Mouse (Mus musculus): Measurements from ENCODE around the gene Lclat1. TPM values are rescaled to one million over a fixed set of nuclear protein-coding genes. Genes with fewer than 3 reads are reported as not detected.
"Not testable (repeated sequence)": the region's sequence is repeated elsewhere in the genome, so short reads cannot be mapped to it uniquely, and the experiment has no call there.

Lclat1 gene
- polyA plus RNA-seq, 2 experiments from 2014 or later = 83.5 to 84.1 TPM

DNA sequence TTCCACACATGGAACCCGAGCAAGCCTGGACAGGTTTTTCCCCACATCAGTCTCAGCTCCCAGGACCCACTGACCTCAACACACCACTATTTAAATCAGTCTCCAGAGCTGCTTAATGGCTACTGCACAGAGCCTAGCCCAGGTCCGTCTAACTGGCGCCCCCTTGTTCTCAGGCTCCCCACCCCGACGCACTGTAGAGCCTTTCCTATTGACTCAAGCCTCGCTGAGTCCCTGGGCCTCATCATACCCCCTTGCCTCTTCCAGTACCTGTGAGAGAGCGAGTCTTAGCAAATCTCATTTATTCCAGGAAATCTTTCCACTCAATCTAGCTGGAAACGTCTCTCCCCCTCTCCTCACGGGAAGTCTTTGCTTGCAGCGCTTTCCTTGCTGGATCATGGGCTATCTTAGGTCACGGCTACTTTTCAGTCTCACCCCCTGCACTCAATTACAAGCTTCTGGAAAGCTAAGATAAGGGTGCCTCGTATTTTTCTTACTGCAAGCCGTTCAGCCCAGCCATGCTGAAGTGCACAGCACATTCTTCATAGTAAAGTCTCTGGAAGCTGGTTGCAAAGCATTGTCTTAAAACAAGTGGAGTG is 137.4 kb downstream of the Lclat1 start:
- no peak for ATAC-seq

DNA sequence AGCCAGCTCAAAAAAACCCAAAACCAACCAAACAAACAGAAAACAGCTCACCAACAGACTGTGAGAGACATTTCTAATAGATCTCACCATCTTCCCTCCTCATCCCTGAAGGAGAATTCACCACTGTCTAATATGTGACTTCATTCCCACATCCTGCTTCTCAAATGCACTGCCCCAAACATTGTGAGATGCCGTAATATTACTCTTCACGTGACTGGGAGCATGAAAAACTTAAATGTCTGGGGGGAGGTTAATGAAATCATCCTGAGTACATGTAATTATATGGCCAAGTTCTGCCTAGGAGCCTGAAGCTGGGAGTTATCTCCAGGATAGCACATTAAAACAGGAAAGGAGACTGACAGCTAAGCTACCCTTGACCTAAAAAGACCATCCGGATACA is 138.3 kb downstream of the Lclat1 start:
- ATAC-seq = no peak

DNA sequence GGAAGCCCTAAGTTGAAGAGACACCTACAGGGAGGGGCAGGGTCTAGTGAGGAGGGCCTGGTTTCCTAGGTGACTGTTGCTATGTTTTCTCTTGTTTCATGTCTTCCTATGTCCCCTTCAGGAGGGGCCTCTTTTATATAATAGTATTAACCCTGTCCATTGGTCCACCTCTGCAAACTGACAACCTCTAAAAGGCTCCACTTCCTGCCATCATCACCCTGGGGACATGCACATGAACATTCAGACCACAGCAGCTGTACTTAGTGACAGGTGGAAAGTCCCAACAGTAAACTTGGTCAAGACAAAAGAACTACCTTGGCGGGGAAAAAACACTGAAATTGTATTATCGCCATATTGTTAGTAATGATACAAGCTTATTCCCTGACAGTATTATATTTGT is 139.1 kb downstream of the Lclat1 start:
- ATAC-seq = peak; percentile 91

DNA sequence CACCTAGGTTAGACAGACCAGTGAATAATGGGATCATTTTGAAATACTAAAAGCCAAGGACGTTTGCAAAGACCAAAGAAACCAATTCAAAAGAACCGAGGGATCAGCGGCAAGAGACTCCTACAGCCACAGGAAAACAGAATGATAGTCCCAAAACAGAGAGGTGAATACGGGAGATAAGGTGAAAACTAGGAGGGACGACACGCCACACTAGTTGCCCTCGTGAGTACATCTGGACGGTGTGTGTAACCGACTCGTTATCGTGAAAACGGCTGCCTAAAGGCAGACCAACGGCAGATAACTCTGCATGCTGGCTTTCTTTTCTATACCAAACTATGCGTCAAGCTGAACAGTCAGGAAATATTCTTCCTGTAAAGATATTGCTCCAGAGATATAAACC is 140.0 kb downstream of the Lclat1 start:
- ATAC-seq = no peak

DNA sequence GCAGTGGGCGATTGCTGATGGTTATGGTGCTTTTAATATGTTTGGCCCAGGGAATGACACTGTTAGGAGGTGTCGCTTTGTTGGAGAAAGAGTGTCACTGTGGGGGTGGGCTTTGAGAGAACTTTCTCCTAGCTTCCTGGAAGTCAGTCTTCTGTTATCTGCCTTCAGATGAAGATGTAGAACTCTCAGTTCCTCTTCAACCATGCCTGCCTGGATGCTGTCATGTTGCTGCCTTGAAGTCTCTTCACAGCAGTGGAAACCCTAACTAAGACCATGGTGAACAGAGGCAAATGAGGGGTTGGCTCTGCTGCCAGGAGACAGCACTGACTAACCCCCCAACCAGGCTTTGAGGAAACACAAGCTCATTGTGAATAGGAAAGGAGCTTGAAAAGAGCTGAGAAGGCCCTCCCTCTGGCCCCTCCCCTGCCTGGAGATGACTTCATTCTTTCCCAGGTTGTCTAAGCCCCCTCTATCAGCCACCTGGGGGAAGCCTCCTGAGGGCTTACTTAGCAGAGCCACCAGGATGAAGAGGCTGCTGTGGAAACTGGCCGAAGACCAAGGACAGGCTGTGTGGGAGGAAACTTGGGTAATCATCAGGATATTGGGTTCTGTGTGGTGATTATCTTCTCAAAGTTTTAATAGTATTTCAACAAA is 142.8 kb downstream of the Lclat1 start:
- ATAC-seq = no peak

DNA sequence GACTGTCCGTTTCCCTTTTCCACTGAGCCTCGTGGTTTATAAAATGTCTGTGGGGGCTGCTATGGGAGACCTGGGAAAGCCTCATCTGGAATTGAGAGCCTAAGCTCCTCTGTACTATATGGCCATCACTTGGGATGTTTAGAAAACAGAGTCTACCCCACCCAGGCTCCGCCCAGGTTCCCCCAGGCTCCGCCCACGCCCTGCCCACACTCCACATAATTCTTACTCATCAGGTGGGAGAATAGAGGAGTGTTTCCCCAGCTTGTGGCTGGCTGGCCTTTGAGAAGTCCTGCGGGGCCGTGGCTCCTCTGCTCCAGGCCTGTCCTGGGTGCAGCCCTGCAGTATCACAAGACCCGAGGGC is 143.3 kb downstream of the Lclat1 start:
- ATAC-seq = no peak

DNA sequence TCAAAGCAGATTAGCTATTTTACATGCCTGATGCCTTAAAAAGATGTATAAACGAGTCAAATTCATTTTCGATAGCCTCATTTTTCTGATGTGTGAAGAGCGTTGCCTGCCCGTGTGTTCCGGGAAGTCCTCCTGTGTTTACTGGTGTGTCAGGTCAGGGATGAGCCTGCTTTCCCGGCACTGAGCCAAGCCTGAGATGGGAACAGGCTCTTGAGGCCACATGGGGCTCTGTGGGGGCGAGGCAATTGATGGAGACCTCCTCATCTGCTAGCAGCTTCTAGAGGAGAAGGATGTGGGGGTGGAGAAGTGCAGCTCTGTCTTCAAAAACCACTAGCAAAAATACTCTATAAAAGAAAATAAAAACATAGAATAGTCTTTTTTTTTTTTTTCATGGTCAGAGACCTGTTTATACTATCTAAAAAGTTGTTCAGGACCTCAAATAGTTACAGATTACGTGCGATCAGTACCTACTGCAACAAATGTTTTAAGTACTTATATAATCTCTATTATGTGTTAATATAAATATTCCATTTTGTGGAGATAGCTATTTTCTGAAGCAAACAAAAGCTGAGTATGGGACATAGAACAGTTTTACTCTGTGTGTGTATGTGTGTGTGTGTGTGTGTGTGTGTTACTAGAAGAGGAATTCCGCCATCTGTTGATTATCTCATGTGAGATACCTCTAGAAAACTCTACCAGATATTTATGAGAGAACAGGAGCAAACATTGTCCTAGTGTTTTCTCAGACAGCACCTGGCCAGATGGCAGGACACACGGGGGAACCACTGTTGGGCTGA is 144.2 kb downstream of the Lclat1 start:
- no peak for ATAC-seq

DNA sequence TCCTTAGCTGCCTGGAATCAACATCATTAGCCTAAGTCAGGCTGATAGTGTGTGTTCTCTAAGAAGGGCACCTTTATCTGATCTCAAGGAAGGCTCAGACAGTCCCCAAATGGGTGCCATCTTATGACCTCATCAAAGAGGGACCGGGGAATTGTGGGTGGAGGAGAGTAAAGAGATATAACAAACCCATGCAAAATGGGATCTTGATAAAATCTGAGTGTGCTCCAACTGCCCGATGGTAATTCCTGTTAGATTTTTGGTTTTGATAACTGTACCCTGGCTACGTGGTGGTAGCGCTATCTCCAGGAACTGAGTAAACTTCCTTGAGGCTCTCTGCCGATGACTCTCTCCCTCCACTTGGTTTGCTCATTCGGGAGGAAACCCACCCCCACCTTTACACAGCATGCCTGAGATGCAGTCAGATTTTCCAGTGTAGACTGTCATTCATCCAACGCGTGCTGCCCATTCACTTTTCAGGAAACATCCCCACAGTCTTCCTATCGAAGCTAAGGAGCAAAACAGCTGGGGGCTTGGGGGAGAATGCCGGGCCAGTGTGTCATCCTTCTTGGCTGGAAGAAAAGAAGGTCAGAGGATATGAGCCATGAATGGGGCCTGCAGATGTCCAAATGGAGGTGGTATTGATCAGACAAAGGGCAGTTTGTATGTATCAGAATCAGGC is 145.6 kb downstream of the Lclat1 start:
- ATAC-seq = no peak

DNA sequence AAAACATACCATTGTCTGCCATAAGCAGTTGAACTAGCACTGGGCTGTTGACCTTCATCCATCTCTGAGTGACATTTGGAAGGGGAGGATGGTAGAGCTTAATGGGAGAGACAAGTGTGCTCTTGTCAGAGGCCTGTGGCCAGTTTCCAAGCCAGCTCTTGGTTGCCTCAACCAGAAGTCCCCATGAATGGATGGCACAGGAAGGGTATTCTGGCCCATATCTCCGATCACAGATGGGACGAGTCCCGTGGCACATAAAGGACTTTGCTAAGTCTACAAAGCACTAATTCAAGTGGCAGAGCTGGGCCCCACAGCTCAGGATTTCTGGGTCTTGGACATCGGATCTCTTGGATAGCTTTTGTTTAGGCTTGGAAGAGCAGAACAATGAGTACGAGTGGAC is 148.0 kb downstream of the Lclat1 start:
- no peak for ATAC-seq

DNA sequence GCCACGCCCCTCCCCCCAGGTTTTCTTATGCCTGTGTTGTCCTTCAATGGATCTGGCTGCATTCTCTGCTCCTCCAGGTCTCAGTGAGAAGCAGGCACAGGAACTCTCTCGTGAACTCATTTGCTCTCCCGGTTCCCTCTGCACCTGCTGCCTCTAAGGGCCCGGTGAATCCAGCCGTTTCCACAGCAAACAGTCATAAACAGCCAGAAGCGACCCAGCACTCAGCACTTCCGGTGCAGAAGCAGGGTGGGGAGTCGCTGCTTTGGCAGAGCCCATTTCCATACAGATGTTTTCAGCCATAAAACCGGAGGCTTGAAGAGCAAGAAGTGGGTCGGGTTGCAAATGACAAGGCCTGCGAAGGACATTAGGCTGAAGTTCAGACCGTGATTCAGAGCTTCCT is 150.8 kb downstream of the Lclat1 start:
- ATAC-seq = peak; percentile 42

DNA sequence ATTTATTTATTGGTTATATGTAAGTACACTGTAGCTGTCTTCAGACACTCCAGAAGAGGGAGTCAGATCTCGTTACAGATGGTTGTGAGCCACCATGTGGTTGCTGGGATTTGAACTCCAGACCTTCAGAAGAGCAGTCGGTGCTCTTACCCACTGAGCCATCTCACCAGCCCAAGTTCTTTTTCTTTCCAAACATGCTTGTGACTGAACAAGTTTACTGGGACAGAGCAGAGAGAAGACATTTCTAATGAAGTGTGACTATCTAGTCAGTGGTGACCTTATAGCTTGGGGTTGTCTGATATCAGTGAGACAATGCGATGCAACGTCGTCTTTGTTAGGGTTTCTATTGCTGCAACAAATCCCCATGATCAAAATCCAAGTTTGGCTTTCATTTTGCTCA is 151.5 kb downstream of the Lclat1 start:
- not testable (repeated sequence) for ATAC-seq

DNA sequence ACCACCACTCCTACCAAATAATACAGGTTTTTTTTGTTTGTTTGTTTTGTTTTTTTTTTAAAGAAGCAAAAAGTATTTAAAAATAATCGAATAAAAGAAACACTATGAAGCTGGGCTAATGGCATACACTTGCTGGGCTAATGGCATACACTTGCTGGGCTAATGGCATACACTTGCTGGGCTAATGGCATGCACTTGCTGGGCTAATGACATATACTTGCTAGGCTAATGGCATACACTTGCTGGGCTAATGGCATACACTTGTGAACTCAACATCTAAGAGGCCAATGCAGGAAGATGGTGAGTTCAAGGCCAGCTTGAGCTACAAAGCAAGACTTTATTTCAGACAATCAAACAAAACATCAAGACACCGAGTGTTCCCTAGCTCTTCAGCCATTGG is 154.8 kb downstream of the Lclat1 start:
- no peak for ATAC-seq

DNA sequence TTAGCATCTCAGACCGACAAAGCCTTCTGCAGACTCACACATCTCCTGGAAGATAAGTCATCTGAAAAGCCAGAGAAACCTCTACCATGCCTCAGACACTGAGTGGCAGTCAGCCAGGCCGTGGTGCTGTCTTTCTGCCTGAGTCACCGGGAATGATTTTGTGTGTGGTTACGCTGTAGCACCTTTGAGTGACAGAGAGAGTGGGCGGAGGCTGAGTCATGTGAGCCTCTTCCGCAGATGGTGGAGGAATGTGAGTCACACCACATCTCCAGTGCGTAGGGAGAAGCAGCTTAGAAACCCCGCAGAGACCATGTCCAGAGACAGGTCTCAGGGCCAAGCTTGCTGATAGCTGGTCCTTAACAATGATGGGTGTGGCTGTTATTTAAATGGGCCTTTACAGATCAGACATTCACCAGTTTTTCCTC is 155.3 kb downstream of the Lclat1 start:
- ATAC-seq = peak; percentile 98

DNA sequence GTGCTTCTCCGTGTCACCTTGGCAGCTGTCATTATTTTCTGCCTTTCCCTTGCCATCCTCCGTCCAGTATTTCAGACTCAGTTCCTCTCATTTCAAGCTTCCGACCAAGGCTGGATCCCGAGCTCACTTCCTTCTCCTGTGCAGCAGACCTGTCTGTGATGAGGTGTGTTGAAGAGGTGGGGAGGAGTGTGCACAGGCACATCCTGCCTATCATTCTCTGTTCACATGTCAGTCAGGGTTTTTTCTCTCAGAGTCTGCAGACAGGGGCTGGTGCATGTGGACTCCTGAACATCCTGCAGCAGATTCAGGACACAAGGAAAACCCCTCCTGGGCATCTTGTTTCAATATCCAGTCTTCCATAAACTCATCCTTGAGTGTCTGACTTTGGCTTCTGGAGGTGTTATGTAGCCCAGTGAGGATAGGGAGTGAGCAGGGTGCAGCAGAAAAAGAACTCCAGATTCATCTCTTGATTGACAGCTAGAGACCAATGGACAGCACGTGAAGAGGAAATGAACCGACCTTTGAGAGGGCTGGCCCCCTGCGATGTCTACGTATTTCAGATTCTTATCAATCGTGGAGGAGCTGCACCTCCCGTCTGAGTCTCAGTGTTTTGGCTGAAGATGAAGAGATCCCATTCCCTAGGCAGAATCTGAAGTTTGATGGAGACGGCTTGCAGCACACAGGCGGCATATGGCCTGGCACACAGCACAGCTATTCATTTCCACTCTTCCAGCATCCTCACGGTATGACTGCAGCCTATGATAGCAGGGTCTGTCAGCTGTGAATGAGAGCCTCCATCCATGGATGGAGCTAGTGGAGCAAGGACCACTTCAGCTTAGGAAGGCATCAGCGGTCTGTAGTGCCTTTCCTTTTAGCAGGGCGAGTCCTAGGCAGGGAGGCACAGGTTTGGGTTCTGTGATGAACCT is 163.3 kb downstream of the Lclat1 start:
- ATAC-seq = peak; percentile 85

DNA sequence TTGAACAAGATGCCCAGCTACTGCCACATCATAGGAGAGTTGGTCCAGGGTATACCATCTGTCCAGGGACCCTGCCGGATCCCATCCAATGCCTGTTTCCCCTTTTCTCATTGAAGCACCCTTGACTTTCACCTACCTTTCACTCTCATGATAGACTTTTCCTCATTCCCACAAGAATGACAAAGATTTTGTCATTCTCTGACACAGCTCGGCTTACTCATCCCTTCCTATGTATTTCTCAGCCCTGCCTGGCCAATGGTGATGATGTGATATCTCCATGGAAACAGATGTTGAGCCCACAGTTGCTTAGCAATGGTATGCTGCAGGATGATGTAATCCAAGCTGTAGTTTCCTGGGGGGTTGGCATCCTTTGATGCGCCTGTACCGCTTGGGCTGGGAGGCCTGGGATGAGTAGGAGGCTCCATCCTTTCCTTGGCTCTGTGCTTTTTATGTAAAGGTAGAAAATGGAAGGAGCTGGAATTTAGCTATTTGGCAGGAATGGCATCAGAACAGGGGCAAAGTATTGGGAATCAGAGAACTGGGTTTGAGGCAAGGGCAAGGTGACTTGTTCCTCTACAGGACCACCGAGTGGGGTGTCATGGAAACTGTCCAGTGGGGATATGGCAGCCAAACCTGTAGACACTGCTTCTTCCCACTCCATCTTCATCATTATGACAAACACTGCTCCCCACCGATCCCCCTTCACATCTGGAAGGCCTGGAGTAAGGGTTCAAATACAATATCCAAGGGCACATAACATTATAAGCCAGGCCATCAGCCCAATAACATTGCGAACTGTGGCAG is 164.2 kb downstream of the Lclat1 start:
- ATAC-seq = peak; percentile 19

DNA sequence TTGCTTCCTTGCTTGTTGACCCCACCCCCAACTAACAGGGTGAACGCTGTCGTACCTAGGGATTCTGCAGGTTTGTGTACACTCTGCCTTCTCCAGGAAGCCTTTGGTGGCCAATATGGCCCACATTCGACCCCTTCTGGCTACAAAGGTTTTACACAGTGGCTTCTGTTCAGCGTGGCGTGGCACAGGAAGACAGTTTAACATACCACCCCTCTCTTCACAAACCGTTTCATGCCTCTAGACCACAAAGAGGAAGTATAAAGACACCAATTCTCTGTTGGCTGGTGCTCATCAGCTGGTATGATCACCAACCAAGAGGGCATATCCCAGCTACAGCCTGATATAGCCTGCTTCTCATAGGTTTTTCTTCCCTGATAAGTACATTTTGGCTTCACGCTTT is 166.0 kb downstream of the Lclat1 start:
- peak; percentile 60 for ATAC-seq

DNA sequence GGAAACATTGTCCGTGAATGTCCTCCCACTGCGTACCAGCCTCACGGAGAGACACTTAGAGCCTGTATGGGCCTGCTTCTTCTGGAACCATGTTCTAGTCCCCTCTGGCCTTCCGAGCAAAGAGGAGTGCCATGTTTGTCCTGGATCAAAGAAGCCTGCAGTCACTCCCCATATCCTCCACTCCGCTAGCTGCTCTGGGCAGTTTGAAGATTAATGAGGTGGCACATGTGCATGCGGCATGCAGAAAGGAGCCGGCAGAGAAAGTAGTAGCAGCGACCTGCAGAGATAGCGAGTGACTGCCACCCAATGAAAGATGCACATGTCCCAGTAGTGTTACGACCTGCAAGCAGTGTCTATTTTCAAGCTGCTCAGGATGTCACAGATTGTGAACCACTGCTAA is 167.3 kb downstream of the Lclat1 start:
- ATAC-seq = no peak

DNA sequence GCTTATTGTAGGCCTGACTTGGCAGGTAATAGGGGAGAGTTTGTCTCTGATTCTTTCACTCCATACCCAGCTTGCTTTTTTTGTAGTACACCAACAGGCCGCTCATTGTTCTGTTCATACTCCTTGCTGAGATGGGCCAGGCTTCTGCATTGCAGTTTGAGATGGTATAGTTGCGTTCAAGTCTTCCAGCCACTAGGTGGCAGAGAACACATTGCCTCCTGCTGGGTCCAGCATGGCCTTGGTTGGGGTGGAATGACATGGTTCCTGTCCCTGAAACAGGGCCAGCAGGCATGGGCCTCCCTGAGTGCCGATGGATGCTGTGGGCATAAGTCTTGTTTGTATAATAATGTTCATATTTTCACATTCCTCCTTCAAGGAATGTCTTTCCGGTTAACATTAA is 170.0 kb downstream of the Lclat1 start:
- no peak for ATAC-seq

DNA sequence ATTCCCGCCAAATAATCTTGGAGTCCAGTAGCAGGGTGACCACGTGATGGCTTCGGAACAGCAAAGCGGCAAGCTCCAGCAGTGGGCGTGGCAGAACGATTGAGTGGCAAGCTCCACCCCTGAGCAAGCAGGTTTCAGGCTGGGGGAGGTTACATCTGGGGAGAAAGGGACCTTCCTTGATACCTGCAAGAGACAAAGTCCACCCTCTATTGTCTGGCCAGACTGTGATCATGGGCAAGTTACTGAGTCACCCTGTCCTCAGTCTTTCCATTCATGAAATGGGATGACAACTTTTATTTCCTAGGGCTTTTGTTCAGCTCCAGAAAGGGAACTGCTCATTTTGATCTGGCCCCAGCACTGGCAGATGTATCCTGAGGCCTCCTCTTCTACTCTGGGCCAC is 174.9 kb downstream of the Lclat1 start:
- not testable (repeated sequence) for ATAC-seq

DNA sequence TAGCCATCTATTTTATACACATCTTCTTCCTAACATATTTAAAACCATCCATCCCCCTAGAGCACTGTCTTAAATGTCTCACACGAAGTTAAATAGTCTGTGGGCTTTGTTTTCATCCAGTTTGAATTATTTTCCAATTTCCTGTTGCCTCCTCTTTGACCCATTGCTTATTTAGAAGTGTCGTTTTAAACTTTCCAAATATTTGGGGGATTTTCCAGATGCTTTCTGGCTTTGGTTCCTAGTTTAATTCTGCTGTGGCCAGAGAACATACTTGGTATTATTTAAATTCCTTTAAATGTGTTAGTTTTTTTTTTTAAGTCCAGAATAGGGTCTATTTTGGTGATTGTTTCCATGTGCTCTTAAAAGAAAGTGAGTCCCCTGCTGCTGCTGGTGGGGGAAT is 176.5 kb downstream of the Lclat1 start:
- ATAC-seq = no peak

All from CD4-positive, CD25-positive, alpha-beta regulatory T cell, adult 4 months (primary cell).